Mouse (Mus musculus): Measurements from ENCODE around the gene Gpr108. TPM values are rescaled to one million over a fixed set of nuclear protein-coding genes. Genes with fewer than 3 reads are reported as not detected.

The Gpr108 gene
- polyA plus RNA-seq, 1 experiment = 34.1 TPM

DNA sequence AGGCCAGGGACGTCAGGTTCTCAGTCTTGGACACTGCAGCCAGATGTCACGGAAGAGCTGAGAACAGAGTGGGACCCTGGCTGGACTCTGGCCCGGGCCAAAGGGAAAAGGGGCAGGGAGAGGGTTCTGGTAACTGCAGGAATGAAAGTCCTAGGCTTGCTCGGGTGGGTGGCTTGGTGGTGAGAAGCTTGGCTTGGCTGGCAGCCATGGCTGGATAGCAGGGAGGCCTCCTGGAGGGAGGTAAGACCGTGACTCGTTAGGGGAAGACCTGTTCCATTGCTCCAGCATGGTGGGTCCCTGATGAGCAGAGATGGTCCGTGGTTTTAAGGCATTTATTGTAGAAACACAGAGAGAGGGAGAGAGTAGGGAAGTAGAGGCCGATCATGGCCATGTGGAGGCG, 23.1 kb upstream of the Gpr108 start:
- no peaks in the 10 kb centered on the region for H3K27me3 ChIP-seq (ENCODE audit: control insufficient read depth, insufficient read depth, low read length)
- no peak overlapping the region for H3K27ac ChIP-seq (ENCODE audit: control insufficient read depth, insufficient read depth, low read depth, low read length)
- H3K4me1 ChIP-seq (ENCODE audit: control insufficient read depth, insufficient read depth, low read length) = peaks cover 13% of the 10 kb centered on the region
- no peak for TF ChIP-seq CTCF (IDR thresholded peaks at IDR 0.05; ENCODE audit: control insufficient read depth, insufficient read depth, insufficient replicate concordance, low read depth, low read length)
- TF ChIP-seq POLR2A (IDR thresholded peaks at IDR 0.05; ENCODE audit: control insufficient read depth, low read depth, low read length) = no peak
- no peak overlapping the region for H3K4me3 ChIP-seq (ENCODE audit: control insufficient read depth, low read depth, low read length)
- no peaks in the 10 kb centered on the region for H3K36me3 ChIP-seq (ENCODE audit: control insufficient read depth, insufficient read depth, low read length)

DNA sequence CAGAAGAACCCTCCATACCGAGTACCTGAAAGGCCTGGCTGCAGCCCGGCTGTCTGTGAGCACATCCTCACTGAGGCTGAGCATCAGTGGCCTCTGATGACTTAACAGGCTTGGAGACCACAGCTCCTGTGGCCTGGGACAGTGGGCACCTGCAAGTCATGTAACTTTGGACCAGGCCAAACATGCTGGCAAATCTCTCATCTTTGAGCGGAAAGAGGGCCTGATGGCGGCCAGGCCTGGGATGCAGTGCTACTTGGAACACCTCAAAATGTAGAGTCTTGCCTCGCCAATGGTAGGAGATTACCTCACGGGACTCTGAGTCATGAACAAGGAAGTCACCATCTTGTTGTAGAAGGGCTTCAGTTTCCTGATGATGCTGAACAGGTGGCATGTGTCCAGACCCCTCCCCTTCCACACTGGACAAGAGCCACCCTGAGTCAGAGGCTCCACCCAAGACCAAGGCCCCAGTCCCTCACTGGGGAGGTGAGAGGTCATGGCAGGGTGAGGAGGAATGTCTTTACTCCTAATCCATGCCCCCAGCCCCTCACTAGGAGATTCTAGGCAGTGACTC, 19.4 kb upstream of the Gpr108 start:
- no peak overlapping the region for H3K4me3 ChIP-seq (ENCODE audit: control insufficient read depth, low read depth, low read length)
- no peaks in the 10 kb centered on the region for H3K36me3 ChIP-seq (ENCODE audit: control insufficient read depth, insufficient read depth, low read length)
- TF ChIP-seq CTCF (IDR thresholded peaks at IDR 0.05; ENCODE audit: control insufficient read depth, insufficient read depth, insufficient replicate concordance, low read depth, low read length) = no peak
- TF ChIP-seq POLR2A (IDR thresholded peaks at IDR 0.05; ENCODE audit: control insufficient read depth, low read depth, low read length) = no peak
- no peaks in the 10 kb centered on the region for H3K27me3 ChIP-seq (ENCODE audit: control insufficient read depth, insufficient read depth, low read length)
- peaks cover 5% of the 10 kb centered on the region; the same call in 1 of the 2 replicates for H3K4me1 ChIP-seq (ENCODE audit: control insufficient read depth, insufficient read depth, low read length)
- H3K27ac ChIP-seq (ENCODE audit: control insufficient read depth, insufficient read depth, low read depth, low read length) = no peak overlapping the region

DNA sequence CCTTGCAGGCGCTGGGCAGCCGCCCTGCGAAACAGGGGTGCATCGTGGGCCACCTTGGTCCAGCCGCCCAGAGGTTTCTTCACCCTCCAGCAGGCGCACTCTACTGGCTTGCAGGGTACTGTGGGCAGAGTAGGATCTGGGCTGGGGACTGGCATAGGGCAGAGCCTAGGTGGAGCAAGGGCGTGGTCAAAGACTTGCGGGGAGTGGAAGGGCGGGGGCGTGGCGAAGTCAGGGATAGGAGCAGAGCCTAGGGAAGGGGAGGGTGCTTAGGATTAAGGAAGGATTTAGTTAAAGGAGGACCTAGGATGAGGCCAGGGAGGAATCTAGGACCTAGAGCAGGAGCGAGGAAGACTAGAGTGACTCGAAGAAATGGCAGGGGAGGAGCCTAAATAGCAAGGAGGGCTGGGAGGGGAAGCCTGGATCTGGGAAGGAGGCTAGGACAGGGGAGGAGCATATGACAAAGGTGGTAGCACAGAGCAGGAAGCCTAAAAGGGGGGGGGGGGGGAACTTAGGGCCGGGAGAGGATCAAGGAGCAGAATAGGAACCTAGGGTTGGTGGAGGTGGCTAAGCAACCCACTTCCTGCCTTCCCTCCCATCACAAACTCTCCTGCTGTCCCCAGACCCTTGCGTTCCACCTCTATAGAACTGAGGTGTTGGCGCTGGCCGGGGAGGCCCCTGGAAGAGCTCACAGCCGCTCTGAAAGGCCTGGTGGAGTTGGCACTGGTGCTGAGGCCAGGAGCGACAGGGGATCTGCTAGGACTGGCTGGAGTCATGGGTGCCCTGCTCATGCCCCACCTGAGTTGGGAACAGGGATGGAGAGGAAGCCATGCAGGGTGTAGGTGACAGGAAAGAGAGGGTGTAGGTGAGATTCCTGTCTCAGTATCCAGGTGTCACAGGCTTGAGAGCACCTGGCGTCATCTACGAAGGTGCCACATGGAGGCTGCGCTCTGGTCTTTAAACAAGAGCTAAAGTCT, 17.0 kb upstream of the Gpr108 start:
- no peak for TF ChIP-seq POLR2A (IDR thresholded peaks at IDR 0.05; ENCODE audit: control insufficient read depth, low read depth, low read length)
- no peak for TF ChIP-seq CTCF (IDR thresholded peaks at IDR 0.05; ENCODE audit: control insufficient read depth, insufficient read depth, insufficient replicate concordance, low read depth, low read length)
- no peaks in the 10 kb centered on the region for H3K27me3 ChIP-seq (ENCODE audit: control insufficient read depth, insufficient read depth, low read length)
- H3K36me3 ChIP-seq (ENCODE audit: control insufficient read depth, insufficient read depth, low read length) = no peaks in the 10 kb centered on the region
- no peak overlapping the region for H3K4me3 ChIP-seq (ENCODE audit: control insufficient read depth, low read depth, low read length)
- H3K4me1 ChIP-seq (ENCODE audit: control insufficient read depth, insufficient read depth, low read length) = peaks cover 10% of the 10 kb centered on the region
- no peak overlapping the region for H3K27ac ChIP-seq (ENCODE audit: control insufficient read depth, insufficient read depth, low read depth, low read length)

DNA sequence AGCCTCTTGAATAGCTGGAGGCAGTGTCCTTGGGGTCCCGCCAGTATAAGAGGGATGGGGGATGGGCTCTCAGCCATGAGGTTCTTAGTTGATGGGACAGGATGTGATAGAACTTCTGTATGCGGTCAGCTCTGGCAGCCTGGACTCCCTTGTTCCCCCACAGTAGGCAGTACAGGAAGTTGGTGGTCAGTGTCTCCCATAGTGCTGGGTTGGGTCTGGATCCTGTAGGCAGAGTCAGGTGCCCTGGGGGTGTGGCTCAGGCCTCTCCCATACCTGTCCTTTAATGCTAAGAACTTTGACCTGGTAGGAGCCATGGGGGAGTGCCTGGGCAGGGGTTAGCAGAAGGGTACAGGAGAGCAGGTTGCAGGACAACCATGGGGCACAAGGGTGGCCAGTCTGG, 15.9 kb upstream of the Gpr108 start:
- Histone ChIP-seq H3K27ac (ENCODE audit: control insufficient read depth, insufficient read depth, low read depth, low read length) (no peak overlapping the region), H3K4me1 (ENCODE audit: control insufficient read depth, insufficient read depth, low read length) (peaks cover 10% of the 10 kb centered on the region), H3K4me3 (ENCODE audit: control insufficient read depth, low read depth, low read length) (no peak overlapping the region), H3K27me3 (ENCODE audit: control insufficient read depth, insufficient read depth, low read length) (no peaks in the 10 kb centered on the region), H3K36me3 (ENCODE audit: control insufficient read depth, insufficient read depth, low read length) (no peaks in the 10 kb centered on the region)
- TF ChIP-seq CTCF (IDR thresholded peaks at IDR 0.05; ENCODE audit: control insufficient read depth, insufficient read depth, insufficient replicate concordance, low read depth, low read length) (no peak), POLR2A (IDR thresholded peaks at IDR 0.05; ENCODE audit: control insufficient read depth, low read depth, low read length) (no peak)

DNA sequence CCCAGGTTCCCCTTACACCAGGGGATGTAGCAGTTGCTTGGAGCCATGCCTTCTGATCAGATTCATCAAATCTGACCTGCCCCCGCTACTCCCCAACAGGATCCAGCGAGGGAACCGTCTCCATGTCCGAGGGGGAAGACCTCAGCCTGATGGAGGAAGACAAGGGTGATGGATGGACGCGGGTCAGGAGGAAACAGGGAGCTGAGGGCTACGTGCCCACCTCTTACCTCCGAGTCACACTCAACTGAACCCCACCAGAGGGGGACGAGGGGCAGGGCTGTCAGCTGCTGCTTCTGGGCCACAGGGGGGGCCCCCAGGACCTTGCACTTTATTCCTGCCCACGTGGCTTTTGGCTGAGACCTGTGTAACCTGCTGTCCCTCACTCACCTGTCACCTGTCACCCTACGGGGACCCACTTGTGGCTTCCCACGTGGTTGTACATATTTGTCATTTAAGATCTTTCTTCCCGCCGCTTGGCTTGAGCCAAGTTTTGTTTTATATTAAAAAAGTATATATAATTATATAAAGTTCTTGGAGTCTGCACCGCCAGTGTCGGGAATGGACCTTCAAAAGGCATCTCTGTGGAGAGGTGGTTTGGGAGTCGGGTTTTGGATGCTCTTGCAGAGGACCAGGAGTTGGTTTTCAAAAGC, 14.8 kb upstream of the Gpr108 start:
- Histone ChIP-seq H3K36me3 (ENCODE audit: control insufficient read depth, insufficient read depth, low read length) (no peaks in the 10 kb centered on the region), H3K27ac (ENCODE audit: control insufficient read depth, insufficient read depth, low read depth, low read length) (no peak overlapping the region), H3K27me3 (ENCODE audit: control insufficient read depth, insufficient read depth, low read length) (no peaks in the 10 kb centered on the region), H3K4me1 (ENCODE audit: control insufficient read depth, insufficient read depth, low read length) (peaks cover 10% of the 10 kb centered on the region), H3K4me3 (ENCODE audit: control insufficient read depth, low read depth, low read length) (no peak overlapping the region)
- TF ChIP-seq POLR2A (IDR thresholded peaks at IDR 0.05; ENCODE audit: control insufficient read depth, low read depth, low read length) (no peak), CTCF (IDR thresholded peaks at IDR 0.05; ENCODE audit: control insufficient read depth, insufficient read depth, insufficient replicate concordance, low read depth, low read length) (no peak)

DNA sequence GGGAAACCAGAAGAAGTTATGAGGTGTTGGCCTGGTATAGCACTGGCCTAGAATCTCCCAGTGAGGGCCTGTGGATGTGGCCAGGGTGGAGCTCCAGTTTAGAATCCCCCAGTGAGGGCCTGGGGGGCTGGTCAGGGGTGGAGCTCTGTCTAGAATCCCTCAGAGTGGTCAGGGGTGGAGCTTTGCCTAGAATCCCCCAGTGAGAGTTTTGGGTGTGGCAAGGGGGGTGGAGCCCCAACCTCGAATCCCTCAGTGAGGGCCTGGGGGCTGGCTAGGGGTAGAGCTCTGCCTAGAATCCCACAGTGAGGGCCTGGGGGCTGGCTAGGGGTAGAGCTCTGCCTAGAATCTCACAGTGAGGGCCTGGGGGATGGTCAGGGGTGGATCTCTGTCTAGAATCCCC, 13.6 kb upstream of the Gpr108 start:
- no peaks in the 10 kb centered on the region for H3K27me3 ChIP-seq (ENCODE audit: control insufficient read depth, insufficient read depth, low read length)
- peaks cover 10% of the 10 kb centered on the region for H3K4me1 ChIP-seq (ENCODE audit: control insufficient read depth, insufficient read depth, low read length)
- H3K36me3 ChIP-seq (ENCODE audit: control insufficient read depth, insufficient read depth, low read length) = no peaks in the 10 kb centered on the region
- H3K27ac ChIP-seq (ENCODE audit: control insufficient read depth, insufficient read depth, low read depth, low read length) = no peak overlapping the region
- no peak for TF ChIP-seq CTCF (IDR thresholded peaks at IDR 0.05; ENCODE audit: control insufficient read depth, insufficient read depth, insufficient replicate concordance, low read depth, low read length)
- no peak for TF ChIP-seq POLR2A (IDR thresholded peaks at IDR 0.05; ENCODE audit: control insufficient read depth, low read depth, low read length)
- H3K4me3 ChIP-seq (ENCODE audit: control insufficient read depth, low read depth, low read length) = no peak overlapping the region

DNA sequence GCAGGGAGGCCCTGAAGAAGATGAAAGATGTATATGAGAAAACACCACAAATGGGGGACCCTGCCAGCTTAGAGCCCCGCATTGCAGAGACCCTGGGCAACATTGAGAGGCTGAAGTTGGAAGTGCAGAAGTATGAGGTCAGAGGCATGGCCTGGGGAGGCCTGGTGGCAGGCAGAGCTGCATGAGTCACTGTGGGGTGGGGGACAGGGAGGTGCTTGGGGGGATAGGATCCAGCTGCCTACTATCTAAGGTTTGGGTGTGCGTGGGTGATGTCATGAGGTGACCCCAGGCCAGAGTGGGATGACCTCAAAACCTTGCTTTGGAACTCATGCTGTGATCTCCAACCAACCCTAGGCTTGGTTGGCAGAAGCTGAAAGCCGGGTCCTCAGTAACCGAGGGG, 13.0 kb upstream of the Gpr108 start:
- Histone ChIP-seq H3K27ac (ENCODE audit: control insufficient read depth, insufficient read depth, low read depth, low read length) (no peak overlapping the region), H3K4me3 (ENCODE audit: control insufficient read depth, low read depth, low read length) (no peak overlapping the region), H3K4me1 (ENCODE audit: control insufficient read depth, insufficient read depth, low read length) (peaks cover 10% of the 10 kb centered on the region), H3K36me3 (ENCODE audit: control insufficient read depth, insufficient read depth, low read length) (no peaks in the 10 kb centered on the region), H3K27me3 (ENCODE audit: control insufficient read depth, insufficient read depth, low read length) (no peaks in the 10 kb centered on the region)
- TF ChIP-seq POLR2A (IDR thresholded peaks at IDR 0.05; ENCODE audit: control insufficient read depth, low read depth, low read length) = no peak
- TF ChIP-seq CTCF (IDR thresholded peaks at IDR 0.05; ENCODE audit: control insufficient read depth, insufficient read depth, insufficient replicate concordance, low read depth, low read length) = no peak

All from testis, adult 2 months (tissue).